Mouse (Mus musculus) urinary bladder, adult 2 months (tissue): ENCODE data around the gene Spred2. TPM values are rescaled to one million over a fixed set of nuclear protein-coding genes. Genes with fewer than 3 reads are reported as not detected.

Source experiments
- DNase-seq: peaks from one replicate; pipeline ENCODE4 v3.0.0; 2022; ENCODE audit warnings: low spot score
- polyA plus RNA-seq: library from polyadenylated mRNA; depleted of rRNA; stranded (reverse); fragments of >200 nt; gene quantifications from 2 replicates; pipeline ENCODE4 v1.2.3, GENCODE M21; 2012

Gene Spred2
- polyA plus RNA-seq, 1 experiment, result 23.2 TPM

- peak; percentile 61 for DNase-seq
Measured at GRCm38 (mm10) chr11:19925149-19925975, 1.2 kb downstream of the Spred2 start.

- peak; percentile 56 for DNase-seq
Measured at GRCm38 (mm10) chr11:19925976-19926842, 2.0 kb downstream of the Spred2 start.

GRCm38 (mm10) chr11:19926843-19927120, 2.6 kb downstream of the Spred2 start:
- DNase-seq, result no peak

GRCm38 (mm10) chr11:19928633-19929032, 4.5 kb downstream of the Spred2 start:
- DNase-seq, result no peak

- DNase-seq, result no peak
Measured at GRCm38 (mm10) chr11:19929087-19929865, 5.1 kb downstream of the Spred2 start.

GRCm38 (mm10) chr11:19931569-19932230, 7.5 kb downstream of the Spred2 start:
- no peak for DNase-seq

GRCm38 (mm10) chr11:19932983-19933511, 8.9 kb downstream of the Spred2 start:
- no peak for DNase-seq

GRCm38 (mm10) chr11:19935524-19936354, 11.6 kb downstream of the Spred2 start:
- no peak for DNase-seq

- no peak for DNase-seq
Measured at GRCm38 (mm10) chr11:19938456-19939004, 14.4 kb downstream of the Spred2 start.

GRCm38 (mm10) chr11:19939305-19939730, 15.1 kb downstream of the Spred2 start:
- DNase-seq, result no peak

- no peak for DNase-seq
Measured at GRCm38 (mm10) chr11:19939831-19940230, 15.7 kb downstream of the Spred2 start.

GRCm38 (mm10) chr11:19941156-19941777, 17.1 kb downstream of the Spred2 start:
- no peak for DNase-seq

GRCm38 (mm10) chr11:19941978-19942377, 17.8 kb downstream of the Spred2 start:
- DNase-seq, result no peak

GRCm38 (mm10) chr11:19943753-19944152, 19.6 kb downstream of the Spred2 start:
- no peak for DNase-seq

- no peak for DNase-seq
Measured at GRCm38 (mm10) chr11:19944701-19945100, 20.5 kb downstream of the Spred2 start.

GRCm38 (mm10) chr11:19946721-19947120, 22.5 kb downstream of the Spred2 start:
- no peak for DNase-seq

GRCm38 (mm10) chr11:19947626-19948135, 23.5 kb downstream of the Spred2 start:
- no peak for DNase-seq

- DNase-seq, result no peak
Measured at GRCm38 (mm10) chr11:19949725-19950124, 25.6 kb downstream of the Spred2 start.

- DNase-seq, result no peak
Measured at GRCm38 (mm10) chr11:19950169-19950568, 26.0 kb downstream of the Spred2 start.
